Mouse (Mus musculus): ENCODE results near the gene Pecam1. TPM values are rescaled to one million over a fixed set of nuclear protein-coding genes. Genes with fewer than 3 reads are reported as not detected.

Pecam1 gene
- total RNA-seq, 1 experiment, result 83.9 TPM

DNA sequence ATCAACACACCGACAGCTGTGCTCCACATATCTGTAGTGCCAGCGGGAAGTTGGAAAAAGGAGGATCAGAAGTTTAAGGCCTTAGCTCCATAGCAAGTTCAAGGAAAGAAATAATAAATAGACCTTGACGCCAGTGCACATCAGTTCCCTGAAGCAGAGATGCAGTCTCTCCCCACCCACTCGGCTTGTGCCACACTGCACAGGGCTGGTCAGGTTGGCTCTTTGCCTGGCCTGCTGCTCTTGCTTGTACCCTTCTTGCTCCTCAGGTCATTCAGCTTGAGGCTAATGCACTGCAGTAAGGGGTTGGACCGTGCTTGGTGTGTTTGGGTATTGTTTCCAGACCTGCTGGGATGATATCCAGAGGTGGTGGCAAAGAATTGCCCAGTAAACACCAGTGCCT, 10.1 kb upstream of the Pecam1 start:
- Histone ChIP-seq H3K27ac (ENCODE audit: insufficient read depth, low read depth, low read length, poor library complexity, severe bottlenecking) (no peak overlapping the region), H3K9ac (ENCODE audit: insufficient read depth, low read depth, low read length, poor library complexity, severe bottlenecking) (no peak overlapping the region), H3K4me1 (ENCODE audit: control insufficient read depth in 2 of 2, insufficient read depth in 2 of 2, low read length in 2 of 2, poor library complexity in 1 of 2) (peaks cover 4 to 19% of the 10 kb centered on the region in 2 experiments; a peak in 3 of 4 replicates), H3K36me3 (ENCODE audit: control insufficient read depth, insufficient read depth, low read length, poor library complexity, severe bottlenecking) (peaks cover 2% of the 10 kb centered on the region; the same call in 1 of the 2 replicates), H3K4me3 (ENCODE audit: insufficient read depth in 1 of 2, low read depth in 1 of 2, low read length in 2 of 2, poor library complexity in 1 of 2, severe bottlenecking in 1 of 2) (no peak overlapping the region), H3K9me3 (ENCODE audit: control insufficient read depth, insufficient read depth, low read depth, low read length) (no peaks in the 10 kb centered on the region)
- in situ Hi-C loops (cut with MboI; ENCODE audit: low sequenced_read_pairs in 2 of 2, unreplicated experiment in 2 of 2), result no loop called here
- no peak for DNase-seq (ENCODE audit: low read depth, low spot score)
- no peak for TF ChIP-seq HCFC1 (IDR thresholded peaks at IDR 0.05; ENCODE audit: borderline replicate concordance, insufficient read depth, low read length)
- TF ChIP-seq ZC3H11A (IDR thresholded peaks at IDR 0.05; ENCODE audit: borderline replicate concordance, low read depth, low read length), result no peak
- no peak for TF ChIP-seq MAFK (IDR thresholded peaks at IDR 0.05; ENCODE audit: insufficient read depth, low read depth, low read length)
- no peak for TF ChIP-seq ZNF384 (IDR thresholded peaks at IDR 0.05; ENCODE audit: low read depth, low read length)
- TF ChIP-seq CHD2 (IDR thresholded peaks at IDR 0.05; ENCODE audit: low read depth, low read length), result no peak

DNA sequence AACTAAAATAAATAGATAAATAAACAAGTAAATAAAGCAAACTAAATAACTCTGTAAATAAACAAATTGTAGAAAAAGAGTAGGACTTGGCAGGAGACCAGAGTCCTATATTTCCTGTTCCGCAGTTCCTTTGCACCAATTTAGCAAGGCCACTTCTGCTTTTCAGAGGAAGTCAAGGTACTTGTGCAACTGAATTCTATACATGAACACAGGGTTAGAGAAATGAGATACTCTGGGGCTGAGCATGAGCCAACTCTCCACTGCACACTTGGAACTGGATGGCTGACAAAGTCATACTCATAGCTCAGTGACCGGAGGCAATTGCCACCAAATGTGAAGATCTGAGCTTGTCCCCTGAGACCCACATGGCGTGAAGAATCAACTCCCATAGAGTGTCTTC, 8.6 kb upstream of the Pecam1 start:
- no peak for TF ChIP-seq MAFK (IDR thresholded peaks at IDR 0.05; ENCODE audit: insufficient read depth, low read depth, low read length)
- TF ChIP-seq ZNF384 (IDR thresholded peaks at IDR 0.05; ENCODE audit: low read depth, low read length), result no peak
- TF ChIP-seq CHD2 (IDR thresholded peaks at IDR 0.05; ENCODE audit: low read depth, low read length), result no peak
- no peak for TF ChIP-seq ZC3H11A (IDR thresholded peaks at IDR 0.05; ENCODE audit: borderline replicate concordance, low read depth, low read length)
- no peak for TF ChIP-seq HCFC1 (IDR thresholded peaks at IDR 0.05; ENCODE audit: borderline replicate concordance, insufficient read depth, low read length)

GRCm38 (mm10) chr11:106755583-106755982, 5.2 kb upstream of the Pecam1 start:
- no peak for TF ChIP-seq HCFC1 (IDR thresholded peaks at IDR 0.05; ENCODE audit: borderline replicate concordance, insufficient read depth, low read length)
- no peak for TF ChIP-seq MAFK (IDR thresholded peaks at IDR 0.05; ENCODE audit: insufficient read depth, low read depth, low read length)
- no peak for TF ChIP-seq ZC3H11A (IDR thresholded peaks at IDR 0.05; ENCODE audit: borderline replicate concordance, low read depth, low read length)
- TF ChIP-seq CHD2 (IDR thresholded peaks at IDR 0.05; ENCODE audit: low read depth, low read length), result no peak
- TF ChIP-seq ZNF384 (IDR thresholded peaks at IDR 0.05; ENCODE audit: low read depth, low read length), result no peak
- Histone ChIP-seq H3K9ac (ENCODE audit: insufficient read depth, low read depth, low read length, poor library complexity, severe bottlenecking) (no peak overlapping the region), H3K27ac (ENCODE audit: insufficient read depth, low read depth, low read length, poor library complexity, severe bottlenecking) (no peak overlapping the region), H3K4me1 (ENCODE audit: control insufficient read depth in 2 of 2, insufficient read depth in 2 of 2, low read length in 2 of 2, poor library complexity in 1 of 2) (peaks cover 0 to 6% of the 10 kb centered on the region in 2 experiments; a peak in 1 of 4 replicates), H3K9me3 (ENCODE audit: control insufficient read depth, insufficient read depth, low read depth, low read length) (no peaks in the 10 kb centered on the region), H3K36me3 (ENCODE audit: control insufficient read depth, insufficient read depth, low read length, poor library complexity, severe bottlenecking) (no peaks in the 10 kb centered on the region), H3K4me3 (ENCODE audit: insufficient read depth in 1 of 2, low read depth in 1 of 2, low read length in 2 of 2, poor library complexity in 1 of 2, severe bottlenecking in 1 of 2) (no peak overlapping the region)
- DNase-seq (ENCODE audit: low read depth, low spot score), result no peak
- in situ Hi-C loops (cut with MboI; ENCODE audit: low sequenced_read_pairs in 2 of 2, unreplicated experiment in 2 of 2), result loop anchor here in 1 of 2 experiments (10.0 kb wide), 1 partner anchor 241 kb away; no protein-coding TSS in a partner anchor

More for the DNA sequence above, 8.6 kb upstream of the Pecam1 start:
- Histone ChIP-seq H3K4me1 (ENCODE audit: control insufficient read depth in 2 of 2, insufficient read depth in 2 of 2, low read length in 2 of 2, poor library complexity in 1 of 2) (peaks cover 4 to 19% of the 10 kb centered on the region in 2 experiments; a peak in 3 of 4 replicates), H3K36me3 (ENCODE audit: control insufficient read depth, insufficient read depth, low read length, poor library complexity, severe bottlenecking) (no peaks in the 10 kb centered on the region), H3K9ac (ENCODE audit: insufficient read depth, low read depth, low read length, poor library complexity, severe bottlenecking) (no peak overlapping the region), H3K9me3 (ENCODE audit: control insufficient read depth, insufficient read depth, low read depth, low read length) (no peaks in the 10 kb centered on the region), H3K4me3 (ENCODE audit: insufficient read depth in 1 of 2, low read depth in 1 of 2, low read length in 2 of 2, poor library complexity in 1 of 2, severe bottlenecking in 1 of 2) (no peak overlapping the region), H3K27ac (ENCODE audit: insufficient read depth, low read depth, low read length, poor library complexity, severe bottlenecking) (no peak overlapping the region)
- in situ Hi-C loops (cut with MboI; ENCODE audit: low sequenced_read_pairs in 2 of 2, unreplicated experiment in 2 of 2), result loop anchor here in 1 of 2 experiments (10.0 kb wide), 1 partner anchor 244 kb away; no protein-coding TSS in a partner anchor
- no peak for DNase-seq (ENCODE audit: low read depth, low spot score)

- H3K4me3 ChIP-seq (ENCODE audit: insufficient read depth in 1 of 2, low read depth in 1 of 2, low read length in 2 of 2, poor library complexity in 1 of 2, severe bottlenecking in 1 of 2), result no peak overlapping the region
- H3K9me3 ChIP-seq (ENCODE audit: control insufficient read depth, insufficient read depth, low read depth, low read length), result no peaks in the 10 kb centered on the region
- no peak overlapping the region for H3K9ac ChIP-seq (ENCODE audit: insufficient read depth, low read depth, low read length, poor library complexity, severe bottlenecking)
- H3K4me1 ChIP-seq (ENCODE audit: control insufficient read depth in 2 of 2, insufficient read depth in 2 of 2, low read length in 2 of 2, poor library complexity in 1 of 2), result peaks cover 0 to 6% of the 10 kb centered on the region in 2 experiments; a peak in 1 of 4 replicates
- H3K36me3 ChIP-seq (ENCODE audit: control insufficient read depth, insufficient read depth, low read length, poor library complexity, severe bottlenecking), result no peaks in the 10 kb centered on the region
- in situ Hi-C loops (cut with MboI; ENCODE audit: low sequenced_read_pairs in 2 of 2, unreplicated experiment in 2 of 2), result loop anchor here in 1 of 2 experiments (10.0 kb wide), 1 partner anchor 239 kb away; no protein-coding TSS in a partner anchor
- TF ChIP-seq HCFC1 (IDR thresholded peaks at IDR 0.05; ENCODE audit: borderline replicate concordance, insufficient read depth, low read length), result no peak
- TF ChIP-seq CHD2 (IDR thresholded peaks at IDR 0.05; ENCODE audit: low read depth, low read length), result no peak
- no peak for TF ChIP-seq MAFK (IDR thresholded peaks at IDR 0.05; ENCODE audit: insufficient read depth, low read depth, low read length)
- no peak for TF ChIP-seq ZC3H11A (IDR thresholded peaks at IDR 0.05; ENCODE audit: borderline replicate concordance, low read depth, low read length)
- no peak for DNase-seq (ENCODE audit: low read depth, low spot score)
- H3K27ac ChIP-seq (ENCODE audit: insufficient read depth, low read depth, low read length, poor library complexity, severe bottlenecking), result no peak overlapping the region
These were observed 2.9 kb upstream of the Pecam1 start for GRCm38 (mm10) chr11:106753314-106753713.
